Mouse (Mus musculus): ENCODE data around the gene Shisa3. TPM values are rescaled to one million over a fixed set of nuclear protein-coding genes. Genes with fewer than 3 reads are reported as not detected.

Gene Shisa3
- total RNA-seq, 1 experiment from 2014 or later: not detected

- no peak for ATAC-seq (replicated peaks; ENCODE audit: insufficient number of reproducible peaks, low FRiP score, low TSS enrichment, poor library complexity, severe bottlenecking)
These were observed 22.2 kb downstream of the Shisa3 start for GRCm38 (mm10) chr5:67629861-67630260.

- no peak for ATAC-seq (replicated peaks; ENCODE audit: insufficient number of reproducible peaks, low FRiP score, low TSS enrichment, poor library complexity, severe bottlenecking)
These were observed 23.6 kb downstream of the Shisa3 start for GRCm38 (mm10) chr5:67631261-67631660.

- ATAC-seq (replicated peaks; ENCODE audit: insufficient number of reproducible peaks, low FRiP score, low TSS enrichment, poor library complexity, severe bottlenecking): no peak
These were observed 25.6 kb downstream of the Shisa3 start for GRCm38 (mm10) chr5:67633138-67633782.

DNA sequence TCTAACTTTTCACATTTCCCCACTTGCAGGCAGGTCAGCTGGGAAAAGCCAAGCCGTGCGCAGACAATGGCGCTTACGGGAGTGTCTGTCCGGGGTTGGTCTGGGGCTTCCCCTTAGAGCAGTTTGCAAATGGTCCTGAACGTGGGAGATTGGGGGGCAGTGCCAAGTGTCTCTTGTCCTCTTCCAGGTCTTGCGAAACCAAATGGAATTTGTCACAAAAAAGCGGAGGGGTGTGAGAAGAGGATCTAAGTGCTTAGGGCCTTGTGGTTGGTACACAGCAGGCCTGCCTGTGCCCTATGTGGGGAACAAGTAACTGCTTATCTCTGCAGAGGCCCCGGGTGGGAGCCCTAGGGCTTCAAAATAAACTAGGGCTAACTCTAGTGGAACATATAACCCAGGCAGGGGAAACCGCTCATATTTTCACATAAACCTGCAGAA lies 26.2 kb downstream of the Shisa3 start:
- ATAC-seq (replicated peaks; ENCODE audit: insufficient number of reproducible peaks, low FRiP score, low TSS enrichment, poor library complexity, severe bottlenecking): no peak

DNA sequence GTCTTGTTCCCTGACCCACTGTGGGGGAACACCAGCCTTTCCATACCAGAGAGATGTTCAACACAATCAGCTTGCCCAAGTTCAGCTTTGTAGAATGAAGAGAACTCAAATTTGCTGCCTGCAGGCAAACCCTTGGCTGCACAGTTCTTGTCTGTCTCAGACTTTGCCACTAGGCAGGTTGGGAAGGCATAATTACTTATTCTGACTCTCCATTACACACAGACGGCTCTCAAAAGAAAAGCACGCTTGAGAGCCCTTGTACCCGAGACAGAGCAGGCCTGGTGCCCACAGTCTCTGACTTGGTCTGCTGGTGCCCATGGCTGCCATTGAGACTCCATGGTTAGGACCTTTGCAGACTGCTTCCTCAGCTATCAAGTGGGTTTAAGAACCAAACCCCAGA lies 26.7 kb downstream of the Shisa3 start:
- ATAC-seq (replicated peaks; ENCODE audit: insufficient number of reproducible peaks, low FRiP score, low TSS enrichment, poor library complexity, severe bottlenecking): no peak

DNA sequence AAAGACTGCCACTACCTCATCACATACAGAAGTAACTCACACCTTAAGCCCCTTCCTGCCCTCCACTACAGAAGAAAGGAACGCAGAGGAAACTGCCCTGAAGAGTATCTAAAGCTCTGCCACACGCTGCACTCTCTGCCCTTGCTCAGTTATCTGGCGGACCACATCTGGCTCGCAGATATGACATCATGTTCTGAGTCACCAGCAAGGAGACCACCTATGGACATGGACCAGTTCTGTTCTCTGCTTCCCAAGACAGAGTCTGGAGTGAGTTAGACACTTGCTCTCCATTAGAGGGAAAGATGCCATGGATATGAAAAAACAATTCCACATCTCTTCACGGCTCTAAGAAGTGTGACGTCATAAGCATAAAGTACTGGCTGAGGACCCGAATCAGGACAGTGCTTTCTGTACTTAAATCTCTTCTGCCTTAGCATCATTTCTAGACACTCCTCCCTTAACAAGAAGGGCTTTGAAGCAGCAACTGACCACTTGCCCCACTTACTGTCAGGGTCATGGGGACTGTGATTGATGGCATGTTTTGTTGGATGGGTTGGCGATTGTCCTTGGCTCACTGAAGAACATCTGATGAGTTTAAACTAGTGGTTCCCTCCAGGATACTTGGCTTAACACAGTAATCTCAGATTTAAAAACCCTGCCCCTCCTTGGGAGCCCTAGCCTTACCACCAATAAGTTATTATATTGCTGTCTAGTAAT lies 33.1 kb downstream of the Shisa3 start:
- ATAC-seq (replicated peaks; ENCODE audit: insufficient number of reproducible peaks, low FRiP score, low TSS enrichment, poor library complexity, severe bottlenecking): no peak

DNA sequence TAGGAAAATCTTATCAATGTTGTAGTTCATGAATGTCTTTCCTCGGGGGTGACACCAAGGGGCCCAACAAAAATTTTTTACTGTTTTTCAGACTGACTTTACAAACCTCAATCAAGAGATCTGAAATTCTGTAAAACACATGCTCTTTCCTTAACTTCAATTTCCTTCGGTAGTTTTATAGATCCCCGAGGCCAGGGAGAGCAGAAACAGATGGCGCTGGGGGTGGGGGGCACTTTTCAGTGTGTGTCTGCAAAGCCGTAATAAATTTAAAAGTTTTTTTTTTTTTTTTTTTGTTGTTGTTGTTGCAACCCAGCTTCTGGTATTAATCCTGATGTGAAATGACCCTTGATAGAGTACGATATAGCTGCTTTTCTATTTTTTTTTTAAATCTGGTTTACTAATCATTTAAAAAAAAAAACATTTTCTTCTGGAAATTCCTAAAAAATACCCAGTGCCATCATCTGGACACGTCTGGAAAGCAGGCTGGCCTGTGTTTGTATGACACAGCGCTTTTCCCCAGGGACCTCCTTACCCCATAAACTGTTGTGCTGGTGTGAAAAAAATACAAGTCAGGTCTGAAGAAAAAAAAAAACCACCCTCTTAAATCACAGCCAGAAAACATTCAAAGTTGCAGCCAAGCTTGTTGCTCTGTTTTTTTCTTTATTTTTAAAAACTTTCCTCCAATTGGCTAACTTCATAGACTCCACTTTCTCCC lies 33.9 kb downstream of the Shisa3 start:
- ATAC-seq (replicated peaks; ENCODE audit: insufficient number of reproducible peaks, low FRiP score, low TSS enrichment, poor library complexity, severe bottlenecking): no peak

DNA sequence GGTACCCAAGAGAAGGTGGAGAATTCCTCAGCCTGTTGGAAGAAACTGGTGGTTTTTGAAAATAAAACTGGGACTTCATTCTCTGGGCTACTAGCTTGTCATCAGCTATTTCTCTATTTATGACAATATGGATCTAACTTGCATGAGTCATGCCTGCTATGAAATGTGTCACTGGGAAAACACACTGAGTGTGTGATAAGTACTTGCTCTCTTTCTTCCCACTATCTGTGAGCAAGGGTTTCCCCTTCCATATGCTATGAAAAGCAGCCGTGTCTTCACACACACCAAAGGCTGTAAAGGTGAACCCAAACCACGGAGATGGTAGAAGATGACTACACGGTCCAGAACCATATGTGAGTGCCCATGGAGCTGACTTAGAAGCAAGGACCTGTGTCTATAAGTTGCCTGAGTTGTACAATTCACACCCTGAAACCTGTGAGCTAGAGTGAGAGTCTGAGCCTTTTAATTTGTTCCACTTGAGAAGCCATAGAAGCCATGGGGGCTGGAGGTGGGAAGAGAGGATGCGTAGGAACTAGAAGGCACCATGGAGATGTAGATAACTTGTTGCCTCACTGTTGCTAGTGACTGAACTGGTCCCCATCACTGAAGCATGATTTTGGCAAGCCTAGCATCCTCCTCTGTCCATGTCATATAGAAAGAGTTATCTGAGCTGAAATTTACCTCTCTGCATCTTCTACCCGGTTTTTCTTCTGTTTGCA lies 36.0 kb downstream of the Shisa3 start:
- no peak for ATAC-seq (replicated peaks; ENCODE audit: insufficient number of reproducible peaks, low FRiP score, low TSS enrichment, poor library complexity, severe bottlenecking)

GRCm38 (mm10) chr5:67646756-67647529 lies 39.3 kb downstream of the Shisa3 start:
- no peak for ATAC-seq (replicated peaks; ENCODE audit: insufficient number of reproducible peaks, low FRiP score, low TSS enrichment, poor library complexity, severe bottlenecking)

DNA sequence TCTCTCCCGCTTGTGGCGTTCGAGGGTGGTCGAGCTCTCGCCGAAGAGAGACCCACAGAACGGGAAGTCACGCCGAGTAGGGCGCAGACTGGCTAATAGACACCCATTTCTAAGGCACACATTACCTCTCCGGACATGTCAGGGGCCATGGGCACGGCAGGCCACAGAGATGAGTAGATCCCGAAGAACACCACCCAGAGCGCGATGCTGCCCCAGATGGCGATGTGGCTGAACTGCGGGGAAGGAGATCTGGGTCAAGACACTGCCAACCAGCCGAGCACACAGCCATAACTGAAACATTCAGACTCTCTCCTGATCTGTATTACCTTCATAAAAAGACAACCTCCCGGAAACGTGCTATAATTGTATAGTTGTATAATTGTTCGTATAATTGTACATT lies 39.9 kb downstream of the Shisa3 start:
- ATAC-seq (replicated peaks; ENCODE audit: insufficient number of reproducible peaks, low FRiP score, low TSS enrichment, poor library complexity, severe bottlenecking): no peak

DNA sequence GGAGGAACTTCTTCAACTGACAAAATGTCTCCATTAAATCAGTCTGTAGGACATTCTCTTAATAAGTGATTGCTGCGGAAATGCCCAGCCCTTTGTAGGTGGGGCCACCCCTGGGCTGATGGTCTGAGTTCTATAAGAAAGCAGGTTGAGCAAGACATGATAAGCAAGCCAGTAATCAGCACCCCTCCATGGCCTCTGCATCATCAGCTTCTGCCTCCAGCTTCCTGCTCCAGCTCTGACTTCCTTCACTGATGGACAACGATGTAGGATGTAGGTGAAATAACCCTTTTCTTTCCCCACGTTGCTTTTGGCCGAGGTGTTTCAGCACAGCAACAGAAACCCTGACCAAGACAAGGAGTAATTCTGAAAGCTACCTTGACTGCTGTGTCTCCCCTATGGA lies 41.5 kb downstream of the Shisa3 start:
- no peak for ATAC-seq (replicated peaks; ENCODE audit: insufficient number of reproducible peaks, low FRiP score, low TSS enrichment, poor library complexity, severe bottlenecking)

DNA sequence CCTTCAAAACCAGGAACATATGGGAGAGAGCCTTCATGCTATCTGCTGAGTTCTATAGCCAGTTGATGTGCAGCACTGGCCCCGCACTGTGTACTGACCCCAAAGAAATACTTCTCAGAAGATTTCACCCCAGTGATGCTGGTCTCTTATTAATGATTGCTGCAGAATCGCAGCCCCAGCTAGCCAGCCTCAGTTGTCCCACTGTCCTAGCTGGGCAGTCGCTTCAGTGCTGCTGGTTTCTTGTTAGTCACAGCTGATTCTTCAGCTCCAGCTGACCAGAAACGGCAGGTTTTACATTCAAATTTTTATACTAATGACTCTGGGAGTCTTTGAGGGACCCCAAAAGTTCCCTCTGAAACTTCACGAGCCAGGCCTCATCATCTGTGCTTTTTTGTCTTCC lies 42.3 kb downstream of the Shisa3 start:
- ATAC-seq (replicated peaks; ENCODE audit: insufficient number of reproducible peaks, low FRiP score, low TSS enrichment, poor library complexity, severe bottlenecking): no peak

GRCm38 (mm10) chr5:67652468-67652867 lies 44.8 kb downstream of the Shisa3 start:
- ATAC-seq (replicated peaks; ENCODE audit: insufficient number of reproducible peaks, low FRiP score, low TSS enrichment, poor library complexity, severe bottlenecking): no peak

DNA sequence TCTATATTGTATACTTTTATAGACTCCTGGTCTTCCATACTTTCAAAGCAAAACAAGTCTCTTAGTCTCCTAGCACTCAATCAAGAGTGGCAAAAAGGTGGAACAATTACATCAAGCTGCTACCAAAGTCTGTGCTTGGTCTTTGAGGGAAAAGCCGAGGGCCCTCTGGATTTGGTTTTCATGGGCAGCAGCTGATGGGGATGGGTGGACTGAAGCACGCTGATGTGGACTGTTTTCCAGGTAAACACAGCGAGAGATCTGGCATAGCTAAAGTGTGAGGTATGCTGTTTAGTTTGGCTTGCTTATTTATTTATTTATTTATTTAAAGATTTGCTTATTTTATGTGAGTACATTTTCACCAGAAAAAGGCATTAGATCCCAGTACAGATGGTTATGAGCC lies 45.9 kb downstream of the Shisa3 start:
- ATAC-seq (replicated peaks; ENCODE audit: insufficient number of reproducible peaks, low FRiP score, low TSS enrichment, poor library complexity, severe bottlenecking): no peak

DNA sequence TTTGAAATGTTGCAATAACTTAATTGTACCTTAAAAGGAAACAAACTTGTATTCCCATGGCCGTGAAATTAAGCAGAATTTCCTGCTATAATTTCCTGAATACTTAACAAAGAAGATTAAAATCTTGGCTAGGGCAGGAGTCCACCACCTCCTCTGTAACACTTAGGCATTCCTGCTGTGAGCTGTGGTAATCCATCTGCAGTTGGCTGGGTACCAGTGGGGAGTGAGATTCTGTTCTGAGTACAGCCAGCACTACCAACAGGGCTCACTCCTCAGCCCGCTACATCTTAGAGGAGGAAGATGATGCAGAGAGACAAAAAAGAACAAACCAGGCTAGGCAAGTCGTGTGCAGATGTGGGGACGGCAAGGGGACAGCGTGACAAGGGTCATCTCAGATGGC lies 46.9 kb downstream of the Shisa3 start:
- no peak for ATAC-seq (replicated peaks; ENCODE audit: insufficient number of reproducible peaks, low FRiP score, low TSS enrichment, poor library complexity, severe bottlenecking)

GRCm38 (mm10) chr5:67655696-67656519 lies 48.2 kb downstream of the Shisa3 start:
- no peak for ATAC-seq (replicated peaks; ENCODE audit: insufficient number of reproducible peaks, low FRiP score, low TSS enrichment, poor library complexity, severe bottlenecking)

DNA sequence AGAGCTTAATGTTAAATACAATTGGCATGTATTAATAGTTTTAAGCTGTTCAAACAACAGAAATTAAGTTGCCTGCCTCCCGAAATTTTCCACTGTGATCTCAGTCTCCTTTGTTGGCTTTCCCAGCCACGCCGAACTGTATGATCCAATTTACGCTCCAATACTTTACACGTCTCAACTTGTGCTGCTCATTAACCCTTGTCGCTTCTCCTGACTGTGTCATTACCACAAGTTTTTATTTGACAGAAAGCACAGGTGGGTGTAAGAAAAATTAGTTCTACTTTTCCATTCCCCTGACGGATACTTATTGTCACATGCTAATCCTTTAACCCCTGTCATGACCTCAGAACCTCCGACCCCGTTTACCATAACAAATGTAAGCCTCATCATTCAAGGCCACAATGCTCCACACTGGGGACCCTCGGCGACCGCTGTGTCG lies 49.2 kb downstream of the Shisa3 start:
- ATAC-seq (replicated peaks; ENCODE audit: insufficient number of reproducible peaks, low FRiP score, low TSS enrichment, poor library complexity, severe bottlenecking): no peak

- ATAC-seq (replicated peaks; ENCODE audit: insufficient number of reproducible peaks, low FRiP score, low TSS enrichment, poor library complexity, severe bottlenecking): no peak
These were observed 52.2 kb downstream of the Shisa3 start for GRCm38 (mm10) chr5:67659864-67660263.

All from monocyte, adult 5-6 weeks (primary cell).